Mouse (Mus musculus): ENCODE results near the gene Ccdc34.

GRCm38 (mm10) chr2:110137291-110137690, 119.7 kb downstream of the Ccdc34 start:
- TF ChIP-seq CTCF (IDR thresholded peaks at IDR 0.05; ENCODE audit: low read depth, low read length) = no peak
- TF ChIP-seq POLR2AphosphoS5 (IDR thresholded peaks at IDR 0.05; ENCODE audit: insufficient replicate concordance, low read depth, low read length) = no peak
- no peak for TF ChIP-seq GATA2 (IDR thresholded peaks at IDR 0.05; ENCODE audit: borderline replicate concordance, low read depth, low read length)
- TF ChIP-seq GATA1 (IDR thresholded peaks at IDR 0.05; ENCODE audit: borderline replicate concordance, low read length) = no peak
- TF ChIP-seq TAL1 (conservative IDR thresholded peaks at IDR 0.05; ENCODE audit: low read depth, low read length) = no peak

Measured in G1E (cell line).